Mouse (Mus musculus) thymus, adult 2 months (tissue): Measurements from ENCODE around the gene Klf2. TPM values are rescaled to one million over a fixed set of nuclear protein-coding genes. Genes with fewer than 3 reads are reported as not detected.

Experiments
- DNase-seq: peaks from one replicate; pipeline ENCODE4 v3.0.0; 2021
- H3K27ac ChIP-seq: fragments of 200-500 bp; 2 replicates; pipeline ENCODE4 v1.5.1; 2012; ENCODE audit warnings: low read length, control low read depth; ENCODE audit not compliant: control insufficient read depth, insufficient read depth
- H3K27me3 ChIP-seq: fragments of 200-500 bp; 2 replicates; pipeline ENCODE4 v1.6.1; 2012; ENCODE audit warnings: mild to moderate bottlenecking, low read length, moderate library complexity, mixed read lengths; ENCODE audit not compliant: control insufficient read depth, insufficient read depth
- H3K36me3 ChIP-seq: fragments of 200-500 bp; 2 replicates; pipeline ENCODE4 v1.6.1; 2012; ENCODE audit warnings: mild to moderate bottlenecking, low read length, moderate library complexity; ENCODE audit not compliant: control insufficient read depth, insufficient read depth
- H3K4me1 ChIP-seq: fragments of 200-500 bp; replicated peaks from 2 replicates; pipeline ENCODE4 v1.6.1; 2012; ENCODE audit warnings: low read length; ENCODE audit not compliant: control insufficient read depth, insufficient read depth
- H3K4me3 ChIP-seq: fragments of 200-500 bp; 2 replicates; pipeline ENCODE4 v1.5.1; 2012; ENCODE audit warnings: mild to moderate bottlenecking, low read length, control low read depth, moderate library complexity; ENCODE audit not compliant: control insufficient read depth, insufficient read depth
- CTCF ChIP-seq: fragments of 200-500 bp; IDR thresholded peaks from 2 replicates; pipeline ENCODE4 v1.5.1; 2012; ENCODE audit warnings: mild to moderate bottlenecking, control low read depth, low read length, moderate library complexity, borderline replicate concordance; ENCODE audit not compliant: control insufficient read depth, poor library complexity, insufficient read depth; ENCODE audit errors: extremely low read depth
- POLR2A ChIP-seq: fragments of 200-500 bp; IDR thresholded peaks from 2 replicates; pipeline ENCODE4 v1.6.1; 2012; ENCODE audit warnings: mild to moderate bottlenecking, low read length, control low read depth, moderate library complexity; ENCODE audit not compliant: control insufficient read depth, poor library complexity, insufficient read depth; ENCODE audit errors: extremely low read depth
- WGBS: fragments of 180-500 bp; shearing (Covaris S2); methylation state at CpG from one replicate; pipeline ENCODE4 v1.1.7; 2018; 5-methylcytosine and 5-hydroxymethylcytosine counted together
- polyA plus RNA-seq: library from polyadenylated mRNA; depleted of rRNA; stranded (reverse); fragments of >200 nt; gene quantifications from 2 replicates; pipeline ENCODE4 v1.2.3, GENCODE M21; 2012; rRNA removed

Gene Klf2
- polyA plus RNA-seq, 1 experiment: 62.1 TPM

GRCm38 (mm10) chr8:72362754-72363153 lies 43.9 kb downstream of the Klf2 start:
- no peak overlapping the region for H3K27ac ChIP-seq

GRCm38 (mm10) chr8:72363457-72363856 lies 44.6 kb downstream of the Klf2 start:
- H3K36me3 ChIP-seq: peaks cover 6% of the 10 kb centered on the region; the same call in 1 of the 2 replicates

More at GRCm38 (mm10) chr8:72362754-72363153, 43.9 kb downstream of the Klf2 start:
- H3K4me1 ChIP-seq: peaks cover 16% of the 10 kb centered on the region
- TF ChIP-seq CTCF (no peak), POLR2A (no peak)
- no peaks in the 10 kb centered on the region for H3K27me3 ChIP-seq
- H3K36me3 ChIP-seq: no peaks in the 10 kb centered on the region; the same call in 1 of the 2 replicates
- DNase-seq: no peak
- WGBS: 97% methylated on average over 4 of the region's 4 CpGs
- no peak overlapping the region for H3K4me3 ChIP-seq

GRCm38 (mm10) chr8:72365016-72365415 lies 46.2 kb downstream of the Klf2 start:
- TF ChIP-seq POLR2A (no peak), CTCF (no peak)
- Histone ChIP-seq H3K27me3 (no peaks in the 10 kb centered on the region), H3K4me1 (peaks cover 13% of the 10 kb centered on the region), H3K27ac (peak overlapping the region; percentile 60), H3K36me3 (peaks cover 14% of the 10 kb centered on the region; the same call in 1 of the 2 replicates), H3K4me3 (no peak overlapping the region)
- no peak for DNase-seq
- 51% methylated on average over 2 of the region's 2 CpGs for WGBS

More at GRCm38 (mm10) chr8:72363457-72363856, 44.6 kb downstream of the Klf2 start:
- Histone ChIP-seq H3K4me1 (peaks cover 13% of the 10 kb centered on the region), H3K27me3 (no peaks in the 10 kb centered on the region), H3K4me3 (no peak overlapping the region), H3K27ac (no peak overlapping the region)
- WGBS: 92% methylated on average over 7 of the region's 7 CpGs
- TF ChIP-seq CTCF (no peak), POLR2A (no peak)
- no peak for DNase-seq

- peak; percentile 86 for DNase-seq
- H3K27me3 ChIP-seq: no peaks in the 10 kb centered on the region
- TF ChIP-seq CTCF: peak; percentile 93
- TF ChIP-seq POLR2A: no peak
- peaks cover 21% of the 10 kb centered on the region; the same call in 1 of the 2 replicates for H3K36me3 ChIP-seq
- WGBS: 5% methylated on average over 3 of the region's 3 CpGs
- no peak overlapping the region for H3K27ac ChIP-seq
- peaks cover 13% of the 10 kb centered on the region for H3K4me1 ChIP-seq
- no peak overlapping the region for H3K4me3 ChIP-seq
These were observed 47.0 kb downstream of the Klf2 start for GRCm38 (mm10) chr8:72365826-72366225.

- no peak for DNase-seq
- Histone ChIP-seq H3K4me1 (peaks cover 13% of the 10 kb centered on the region), H3K4me3 (no peak overlapping the region), H3K27me3 (no peaks in the 10 kb centered on the region), H3K27ac (no peak overlapping the region), H3K36me3 (peaks cover 25% of the 10 kb centered on the region; the same call in 1 of the 2 replicates)
- no peak for TF ChIP-seq POLR2A
- no peak for TF ChIP-seq CTCF
- WGBS: 96% methylated on average over 2 of the region's 2 CpGs
These were observed 47.6 kb downstream of the Klf2 start for GRCm38 (mm10) chr8:72366435-72366834.

Other genes starting within 250 kb of the Klf2 start
- 0.32 TPM in 1 of 2 replicates, not detected in the other for gene Olfr373, start 235.9 kb upstream of the Klf2 start, polyA plus RNA-seq
- gene Olfr374, start 212.0 kb upstream of the Klf2 start, polyA plus RNA-seq: 0.17 and 0.27 TPM in 2 replicates
- 47.7 and 55.6 TPM in 2 replicates for gene Tpm4, start 184.1 kb upstream of the Klf2 start, polyA plus RNA-seq
- gene Rab8a, start 157.8 kb upstream of the Klf2 start, polyA plus RNA-seq: 95.8 and 112 TPM in 2 replicates
- 11.9 and 13.2 TPM in 2 replicates for gene Hsh2d, start 129.4 kb upstream of the Klf2 start, polyA plus RNA-seq
- gene Cib3, start 106.2 kb upstream of the Klf2 start, polyA plus RNA-seq: 0.77 and 0.78 TPM in 2 replicates
- not detected in 2 replicates for gene Gm11034, start 105.4 kb upstream of the Klf2 start, polyA plus RNA-seq
- gene Fam32a, start 99.3 kb upstream of the Klf2 start, polyA plus RNA-seq: 52.1 and 62.5 TPM in 2 replicates
- gene Ap1m1, start 79.0 kb upstream of the Klf2 start, polyA plus RNA-seq: 167 and 183 TPM in 2 replicates
- gene Gm10282, start 13.8 kb upstream of the Klf2 start, polyA plus RNA-seq: 13.6 and 19.8 TPM in 2 replicates
- 87.2 and 91.4 TPM in 2 replicates for gene Eps15l1, start 102.4 kb downstream of the Klf2 start, polyA plus RNA-seq
- 0.31 and 0.32 TPM in 2 replicates for gene Calr3, start 124.8 kb downstream of the Klf2 start, polyA plus RNA-seq
- 7.2 and 9.5 TPM in 2 replicates for gene 1700030K09Rik, start 124.8 kb downstream of the Klf2 start, polyA plus RNA-seq
- 146 and 176 TPM in 2 replicates for gene Cherp, start 156.2 kb downstream of the Klf2 start, polyA plus RNA-seq
- gene Slc35e1, start 173.6 kb downstream of the Klf2 start, polyA plus RNA-seq: 121 and 145 TPM in 2 replicates
- 26.3 and 32.1 TPM in 2 replicates for gene Med26, start 229.2 kb downstream of the Klf2 start, polyA plus RNA-seq